Mouse (Mus musculus): ENCODE data around the gene Ammecr1.

Ammecr1 gene

DNA sequence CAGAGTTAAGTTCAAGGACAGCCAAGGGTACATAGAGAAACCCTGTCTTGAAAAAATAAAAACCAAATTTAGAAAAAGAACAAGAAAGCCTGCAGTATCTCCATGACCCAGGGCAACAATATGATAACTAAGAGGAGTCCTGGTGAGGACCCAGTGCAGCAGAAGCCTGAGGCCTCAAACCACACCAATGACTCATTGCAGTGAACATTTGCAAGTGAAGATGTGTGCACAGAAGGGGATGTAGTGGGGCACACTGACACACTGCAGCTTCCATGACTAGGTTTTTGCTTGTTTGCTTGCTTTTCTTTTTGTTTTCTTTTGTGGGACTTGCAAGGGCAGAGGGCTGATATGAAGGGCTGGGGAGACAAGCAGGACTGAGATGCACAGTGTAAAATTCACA is 52.3 kb downstream of the Ammecr1 start:
- no peak for DNase-seq

DNA sequence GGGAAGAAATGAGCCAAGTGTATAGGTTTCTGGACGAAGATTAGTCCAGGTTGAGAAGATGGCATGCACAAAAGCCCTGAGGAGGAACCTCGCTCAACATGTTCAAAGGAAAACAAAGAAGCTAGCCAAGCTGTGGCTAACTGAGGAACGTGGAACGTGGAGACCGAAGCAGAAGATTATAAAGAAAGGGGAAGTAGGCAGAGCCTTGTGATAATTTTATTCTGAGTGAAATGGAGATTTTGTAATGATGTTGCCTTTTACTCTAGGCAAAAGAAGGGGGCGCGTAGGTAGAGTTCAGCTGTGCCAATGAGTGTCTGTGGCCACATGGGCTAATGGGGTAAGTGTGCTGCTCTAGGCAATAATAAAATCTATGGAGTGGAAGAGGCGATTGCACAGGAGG is 62.7 kb downstream of the Ammecr1 start:
- no peak for DNase-seq

DNA sequence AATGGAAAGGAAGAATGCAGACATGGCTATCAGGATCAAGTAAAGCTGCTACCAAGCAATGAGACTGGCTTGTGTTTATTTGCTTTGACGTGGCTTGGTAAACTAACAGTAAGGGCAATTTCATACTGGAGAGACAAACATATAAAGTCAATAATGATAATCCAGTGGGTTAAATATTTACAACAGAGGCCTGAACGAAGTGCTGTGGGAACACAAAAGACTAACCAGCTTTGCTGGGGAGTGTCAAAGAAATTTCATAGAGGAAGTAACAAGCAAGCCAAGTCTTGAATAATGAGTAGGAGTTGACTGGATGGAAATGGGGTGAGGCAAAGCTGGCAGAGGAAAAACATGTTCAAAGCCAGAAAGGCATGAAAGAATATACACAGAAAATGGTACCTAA is 63.9 kb downstream of the Ammecr1 start:
- no peak for DNase-seq

DNA sequence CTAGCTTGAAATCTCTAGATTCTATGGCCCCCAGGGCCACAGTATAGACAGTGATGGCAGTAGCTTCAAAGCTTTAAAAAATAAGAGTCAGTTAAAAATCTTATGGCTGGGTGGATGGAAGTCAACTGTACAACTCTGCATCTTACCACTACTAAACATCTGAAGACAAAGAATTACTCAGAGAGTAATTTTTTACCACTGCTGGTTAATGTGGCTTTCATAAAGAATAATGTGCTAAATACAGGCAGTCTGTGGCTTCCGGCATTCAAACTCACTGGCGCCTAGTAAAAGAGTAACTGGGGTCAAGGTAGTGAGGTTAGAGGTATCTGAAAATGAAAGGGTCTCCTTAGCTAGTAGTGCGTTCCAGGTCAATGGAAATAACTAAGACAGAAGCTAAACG is 64.6 kb downstream of the Ammecr1 start:
- DNase-seq, result no peak

DNA sequence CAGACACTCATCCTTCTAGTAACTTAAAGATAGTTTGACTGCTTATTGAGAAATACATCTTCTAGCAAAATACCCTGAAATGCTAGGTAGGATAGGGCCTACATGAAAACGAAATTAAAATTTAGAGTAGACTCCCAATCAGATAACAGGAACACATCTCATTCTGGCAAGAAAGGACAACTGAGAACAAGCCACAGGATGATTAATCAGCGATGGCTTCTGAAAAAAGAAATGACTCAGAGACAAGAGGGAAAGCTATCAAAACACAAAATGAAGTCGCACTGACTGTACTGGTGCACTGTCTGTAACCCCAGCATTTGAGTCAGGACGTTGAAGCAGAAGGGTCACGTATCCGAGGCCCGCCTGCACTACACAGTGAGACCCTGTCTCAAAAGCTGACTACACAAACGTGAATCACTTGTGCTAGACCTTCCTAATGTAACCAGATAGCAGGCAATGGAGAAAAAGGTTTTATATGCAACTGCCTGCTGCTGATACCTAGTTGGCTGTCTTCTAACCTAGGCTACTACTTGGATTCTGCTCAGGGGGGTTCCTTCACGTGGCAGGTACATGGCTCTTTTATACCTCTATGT is 68.1 kb downstream of the Ammecr1 start:
- DNase-seq, result no peak

DNA sequence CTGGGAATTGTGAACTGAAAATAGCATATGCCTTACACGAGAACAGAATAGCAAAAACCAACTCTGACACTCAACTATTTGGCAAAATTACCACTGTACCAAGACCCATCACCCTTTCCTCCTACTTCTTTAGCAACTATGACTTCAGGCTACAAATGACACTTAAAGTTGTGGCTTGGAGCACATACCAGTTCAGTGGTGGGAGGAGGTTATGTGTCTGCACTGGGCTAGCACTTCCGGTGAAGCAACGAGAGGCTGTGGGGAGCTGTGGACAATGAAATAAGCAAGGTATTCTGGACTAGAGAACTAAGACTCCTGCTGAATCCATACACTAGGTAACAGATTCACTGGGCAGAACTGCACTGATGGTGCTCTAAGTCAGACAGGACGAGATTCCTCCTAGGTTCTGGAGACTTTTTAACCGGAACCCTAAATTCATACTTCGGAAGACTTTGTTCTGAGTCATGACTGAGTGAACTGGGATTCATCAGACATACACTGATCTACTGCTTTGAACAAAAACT is 69.0 kb downstream of the Ammecr1 start:
- no peak for DNase-seq

DNA sequence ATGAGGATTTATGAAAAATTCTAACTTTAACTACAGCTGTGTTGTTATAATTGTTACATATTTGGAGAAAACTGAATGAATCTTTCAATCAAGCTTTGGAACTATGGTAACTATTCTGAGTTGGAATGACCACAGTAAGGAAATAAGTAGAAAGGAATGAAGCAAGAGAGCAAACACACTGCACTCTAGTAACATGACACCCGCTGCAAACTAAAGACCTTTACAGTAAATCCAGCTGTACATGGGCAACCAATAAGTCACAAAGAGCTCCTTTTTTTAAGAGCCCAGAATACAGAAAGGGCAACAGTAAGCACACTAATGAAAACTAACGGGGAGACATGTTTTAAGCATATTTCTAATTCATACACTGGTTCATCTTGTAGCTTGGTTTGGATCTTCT is 71.2 kb downstream of the Ammecr1 start:
- no peak for DNase-seq

DNA sequence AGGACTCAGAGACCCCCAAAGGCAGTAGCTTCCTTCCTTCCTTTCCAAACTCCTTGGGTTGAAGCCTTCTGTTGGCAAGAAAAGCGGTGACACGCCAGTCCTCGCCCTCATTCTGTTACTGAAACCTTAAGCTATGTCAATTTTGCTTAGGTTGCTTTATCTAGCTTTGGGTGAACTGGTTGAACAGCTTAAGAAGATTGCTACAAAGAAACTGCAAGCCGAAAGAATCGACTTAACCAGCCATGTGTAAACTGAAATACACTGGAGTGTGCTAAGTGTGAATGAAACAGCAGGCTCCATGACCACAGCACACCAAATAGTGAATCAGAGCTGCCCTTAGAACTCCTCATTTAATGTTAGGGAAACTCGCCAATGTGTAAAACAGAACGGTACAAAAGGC is 80.6 kb downstream of the Ammecr1 start:
- no peak for DNase-seq

DNA sequence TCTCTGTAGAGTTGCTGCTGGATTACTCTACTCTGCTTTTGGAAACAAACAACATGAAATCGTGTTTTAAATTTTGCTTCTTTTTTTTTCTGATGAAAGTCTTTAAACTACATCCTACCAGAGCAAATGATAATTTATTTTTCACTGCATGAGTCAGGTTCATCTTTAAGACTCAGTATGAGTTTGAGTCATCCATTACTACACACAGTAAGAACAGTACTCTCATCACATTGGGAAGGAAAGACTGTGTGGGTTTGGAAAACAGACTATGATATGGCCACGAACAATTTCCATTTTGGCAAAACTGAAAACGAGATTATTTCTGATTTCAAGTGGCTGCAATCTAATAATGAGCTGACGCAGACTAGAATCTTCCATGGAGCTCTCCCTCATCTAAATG is 82.9 kb downstream of the Ammecr1 start:
- DNase-seq, result no peak

DNA sequence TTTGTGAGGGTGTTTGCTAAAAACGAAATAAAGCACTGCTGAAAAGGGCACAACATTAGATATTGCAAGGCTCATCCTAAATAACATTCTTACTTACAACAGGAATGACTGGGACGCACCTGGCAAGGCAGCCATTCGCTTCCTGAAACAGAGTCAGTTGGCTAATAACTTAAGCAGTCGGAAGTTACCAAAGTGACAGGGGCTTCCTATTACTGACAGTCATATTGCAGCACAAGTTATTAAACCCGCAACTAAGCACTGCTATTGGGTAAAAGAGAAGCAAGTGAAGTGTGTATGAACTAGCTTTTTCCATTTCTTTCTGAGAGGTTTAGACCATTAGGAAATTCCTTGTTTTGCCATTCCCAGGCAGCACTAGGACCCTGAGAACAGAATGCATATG is 84.3 kb downstream of the Ammecr1 start:
- no peak for DNase-seq

DNA sequence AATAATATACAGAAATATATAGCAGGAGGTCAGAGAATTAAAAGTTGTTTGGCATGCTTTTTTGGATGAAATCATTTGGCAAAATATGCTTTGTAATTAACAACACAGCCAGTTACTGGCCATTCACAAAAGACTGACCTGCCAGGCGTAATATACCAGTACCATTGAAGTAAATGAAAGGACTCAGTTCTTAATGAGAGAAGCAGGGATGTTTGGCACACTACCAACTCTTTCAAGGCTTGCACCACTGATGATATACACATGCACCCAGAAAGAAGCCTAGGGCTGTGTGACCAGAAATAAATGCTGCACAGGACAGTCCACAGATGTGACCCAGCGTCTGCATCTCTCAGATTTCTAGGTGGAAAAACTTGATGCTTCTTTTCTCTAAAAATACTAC is 96.7 kb downstream of the Ammecr1 start:
- no peak for DNase-seq

DNA sequence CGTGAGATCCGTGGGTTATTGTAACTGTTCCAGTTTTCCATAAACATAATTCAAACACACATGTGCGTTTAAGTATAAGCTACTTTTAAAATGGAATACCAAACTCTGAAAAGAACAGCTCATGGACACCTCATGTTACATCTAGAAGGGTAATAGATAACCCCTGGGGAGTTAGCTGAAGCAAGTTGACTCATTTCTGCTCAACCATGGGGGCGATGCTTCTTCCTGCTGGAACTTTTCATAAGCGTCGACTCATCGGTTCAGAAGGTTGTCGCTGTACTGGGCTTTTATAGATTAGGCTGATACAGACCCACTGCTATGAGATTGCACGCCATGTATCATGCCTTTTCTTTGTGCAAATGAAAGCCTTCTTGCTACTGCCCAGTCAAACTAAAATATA is 118.5 kb downstream of the Ammecr1 start:
- no peak for DNase-seq

DNA sequence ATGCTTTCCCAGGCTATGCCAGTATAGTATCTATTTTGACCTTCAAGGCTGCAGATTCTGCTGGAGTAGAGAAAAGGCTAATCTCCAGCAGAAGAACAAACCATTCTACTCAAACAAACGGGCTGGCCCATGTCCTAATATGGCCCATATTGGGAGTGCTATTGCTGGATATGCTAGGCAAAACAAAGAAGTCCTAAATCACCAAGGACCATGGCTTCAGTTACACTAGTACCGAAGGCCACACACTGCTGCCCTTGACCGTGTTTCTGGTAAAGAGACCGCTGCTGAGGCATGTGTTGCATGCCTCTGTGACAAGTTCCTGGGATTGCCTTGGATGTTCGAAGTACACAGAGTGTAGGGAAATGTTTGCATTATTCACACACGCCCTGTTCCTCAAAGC is 120.3 kb downstream of the Ammecr1 start:
- DNase-seq, result no peak

DNA sequence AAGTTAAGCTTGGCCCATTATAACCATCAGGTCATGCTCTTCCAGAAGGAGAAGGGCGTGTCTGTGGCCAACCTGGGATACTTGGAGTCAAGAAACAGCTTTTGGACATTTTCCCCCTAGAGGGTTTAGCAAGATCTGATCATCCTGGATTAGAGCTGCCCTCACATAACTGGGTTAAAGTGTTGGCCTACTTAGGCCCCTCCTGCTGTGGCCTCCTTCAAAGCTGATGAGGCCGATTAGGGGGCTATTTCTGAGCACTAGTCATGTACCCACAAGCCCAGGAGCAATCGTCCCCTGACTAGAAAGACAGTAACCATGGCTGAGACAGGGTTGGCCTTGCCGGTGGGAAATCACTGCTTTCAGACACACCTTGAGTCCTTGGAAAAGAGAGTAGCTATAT is 124.6 kb downstream of the Ammecr1 start:
- no peak for DNase-seq

DNA sequence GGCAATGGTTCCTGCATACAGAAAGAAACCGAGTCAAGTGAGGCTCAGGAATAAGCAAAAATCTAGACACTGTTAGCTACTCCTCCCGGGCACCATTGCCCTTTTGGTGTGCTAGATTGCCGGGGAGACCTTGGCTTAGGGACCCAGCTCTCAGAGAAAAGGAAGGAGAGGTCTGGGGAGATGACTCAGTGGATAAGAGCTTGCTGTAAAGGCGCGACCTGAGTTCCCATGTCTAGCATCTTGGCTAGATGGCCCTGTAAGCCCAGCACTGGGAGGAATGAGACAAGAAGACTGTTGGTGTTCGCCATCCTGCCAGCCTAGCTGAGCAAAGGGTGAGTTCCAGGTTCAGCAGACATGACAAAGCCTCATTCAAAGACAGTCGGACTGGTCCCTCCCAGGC is 127.1 kb downstream of the Ammecr1 start:
- DNase-seq, result no peak

DNA sequence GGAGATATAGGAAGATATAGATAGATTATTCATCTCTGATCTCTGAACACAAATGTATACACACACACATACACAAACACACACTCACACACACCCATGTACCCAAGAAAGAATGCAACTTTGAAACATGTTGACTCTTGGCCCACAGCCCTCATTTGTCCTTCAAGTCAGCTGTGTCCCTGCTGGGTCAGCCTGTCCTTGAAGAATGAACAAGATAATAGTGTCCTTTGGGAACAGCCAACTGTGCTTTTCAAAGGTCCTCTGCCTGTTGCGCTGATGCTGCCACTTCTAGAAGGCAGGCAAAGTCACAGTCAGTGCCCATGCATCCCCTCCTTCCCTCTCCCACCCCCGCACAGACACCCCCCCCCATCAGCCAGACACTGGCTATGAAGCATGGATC is 127.7 kb downstream of the Ammecr1 start:
- DNase-seq, result no peak

DNA sequence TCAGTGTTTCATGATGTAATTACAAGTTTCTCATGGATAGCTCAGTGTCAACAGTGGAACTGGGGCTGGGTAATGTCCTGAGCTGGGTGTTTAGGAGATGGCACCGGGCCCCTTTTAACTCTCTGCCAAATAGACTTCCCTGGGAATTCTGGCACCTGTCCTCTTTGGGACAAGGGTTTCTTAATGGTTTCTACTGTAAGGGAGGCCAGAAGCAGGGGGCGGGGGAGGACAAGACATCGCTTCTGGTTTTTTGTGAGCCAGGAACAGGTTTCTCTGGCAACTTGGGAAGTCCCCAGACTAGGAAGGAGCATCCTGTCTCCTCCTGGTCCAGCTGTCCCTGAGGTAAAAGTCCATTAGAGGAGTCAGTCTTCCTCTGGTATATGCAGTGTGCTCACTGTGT is 129.2 kb downstream of the Ammecr1 start:
- no peak for DNase-seq

DNA sequence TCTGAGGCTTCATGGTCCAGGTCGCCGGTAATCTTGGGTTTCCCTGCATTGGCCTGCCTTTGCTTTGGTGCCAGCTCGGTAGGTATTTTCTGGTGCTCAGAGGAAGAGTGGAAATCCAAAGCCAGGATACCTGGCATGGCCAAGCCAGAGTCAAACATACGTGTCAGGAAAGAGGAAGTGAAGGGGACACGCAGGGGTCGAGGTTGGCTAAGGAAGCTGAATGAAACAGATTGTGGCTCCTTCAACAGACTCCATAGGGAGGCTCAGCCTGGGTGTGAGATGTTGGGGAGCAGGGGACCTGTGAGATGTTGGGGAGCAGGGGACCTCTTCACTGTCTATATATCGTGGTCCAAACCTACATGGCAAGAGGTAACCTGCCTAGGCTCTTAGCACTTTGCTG is 130.1 kb downstream of the Ammecr1 start:
- DNase-seq, result no peak

DNA sequence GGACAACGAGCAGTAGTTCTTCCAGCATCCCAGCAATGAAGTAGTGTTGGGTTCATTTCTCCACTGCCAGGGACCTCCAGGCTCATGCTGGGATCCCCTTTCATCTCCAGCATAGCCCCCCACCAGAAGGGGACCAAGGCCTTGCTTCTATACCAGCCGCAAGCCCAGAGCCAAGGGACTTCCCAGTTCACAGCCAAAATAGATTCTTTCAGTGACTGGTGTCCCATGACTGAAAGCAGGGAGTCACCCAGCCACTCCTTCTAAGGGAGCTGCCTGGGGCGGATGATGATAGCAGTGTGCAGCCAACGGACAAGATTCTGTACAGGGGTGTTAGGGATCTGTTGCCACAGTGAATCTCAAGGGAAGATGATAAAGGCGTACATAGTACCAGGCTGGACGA is 131.7 kb downstream of the Ammecr1 start:
- no peak for DNase-seq

DNA sequence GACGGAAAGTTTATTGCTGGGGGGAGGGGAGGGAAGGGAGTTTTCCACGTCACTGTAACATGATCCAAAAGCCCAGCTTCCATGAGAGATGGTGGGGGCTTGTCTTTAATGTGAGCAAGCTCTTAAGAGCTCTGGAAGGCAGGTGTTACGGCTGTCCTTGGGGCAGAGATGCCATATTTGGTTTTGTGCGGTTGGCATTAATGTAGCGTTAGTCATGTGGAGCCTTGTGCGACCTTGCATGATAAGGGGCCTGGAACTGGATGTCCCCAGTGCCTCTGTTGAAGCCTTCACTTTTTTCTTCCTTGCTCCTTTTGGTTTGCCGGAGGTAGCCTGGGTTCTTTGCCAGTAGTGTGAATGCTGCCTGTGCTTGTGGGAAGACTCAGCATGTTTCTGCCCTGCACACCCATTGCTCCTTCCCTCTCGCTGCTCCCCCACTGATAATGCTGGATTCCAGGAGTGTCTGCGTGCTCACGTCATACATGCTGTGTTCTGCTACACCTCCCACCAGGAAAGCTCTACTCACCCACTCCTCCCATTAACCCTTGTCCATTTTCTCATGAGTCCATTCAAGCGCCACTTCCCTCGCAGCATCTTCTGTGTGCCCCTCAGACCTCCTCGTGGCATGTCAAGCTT is 133.2 kb downstream of the Ammecr1 start:
- no peak for DNase-seq

DNA sequence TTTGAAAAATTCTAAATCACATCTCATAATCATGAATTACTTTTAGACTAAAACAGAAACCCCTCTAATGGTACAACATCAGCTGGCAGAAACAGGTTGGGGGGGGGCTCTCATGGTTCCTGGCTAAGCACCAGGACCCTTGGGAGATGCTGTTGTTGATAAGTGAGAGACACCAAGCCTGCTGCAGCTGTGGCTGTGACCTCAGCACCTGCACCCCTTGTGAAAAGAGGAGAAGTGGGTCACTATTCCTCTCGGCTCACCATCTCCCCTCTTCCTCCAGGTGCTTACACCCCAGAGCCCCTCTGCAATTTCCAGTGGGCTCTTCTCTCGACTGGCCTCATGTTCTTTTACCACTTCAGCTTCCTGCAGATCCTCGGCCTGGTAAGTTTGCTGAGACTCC is 134.3 kb downstream of the Ammecr1 start:
- no peak for DNase-seq

DNA sequence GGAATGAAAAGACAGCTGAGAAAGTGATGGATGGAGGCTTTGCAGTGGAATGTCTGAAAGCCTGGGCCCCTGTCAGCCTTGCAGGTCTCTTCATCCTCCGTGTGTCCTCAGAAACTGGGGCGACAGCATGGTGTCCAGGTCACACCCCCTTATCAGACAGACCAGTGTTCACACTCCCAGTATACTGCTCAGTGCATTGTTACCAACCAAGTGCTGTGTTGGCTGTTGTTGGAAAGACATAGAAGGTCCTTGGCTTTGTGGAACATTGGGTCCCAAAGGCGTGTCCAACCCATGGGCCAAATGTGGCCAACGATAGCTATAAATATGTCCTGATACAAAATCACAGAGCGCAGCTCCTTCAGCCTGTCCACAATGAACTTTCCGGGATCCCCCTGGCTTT is 136.0 kb downstream of the Ammecr1 start:
- no peak for DNase-seq

DNA sequence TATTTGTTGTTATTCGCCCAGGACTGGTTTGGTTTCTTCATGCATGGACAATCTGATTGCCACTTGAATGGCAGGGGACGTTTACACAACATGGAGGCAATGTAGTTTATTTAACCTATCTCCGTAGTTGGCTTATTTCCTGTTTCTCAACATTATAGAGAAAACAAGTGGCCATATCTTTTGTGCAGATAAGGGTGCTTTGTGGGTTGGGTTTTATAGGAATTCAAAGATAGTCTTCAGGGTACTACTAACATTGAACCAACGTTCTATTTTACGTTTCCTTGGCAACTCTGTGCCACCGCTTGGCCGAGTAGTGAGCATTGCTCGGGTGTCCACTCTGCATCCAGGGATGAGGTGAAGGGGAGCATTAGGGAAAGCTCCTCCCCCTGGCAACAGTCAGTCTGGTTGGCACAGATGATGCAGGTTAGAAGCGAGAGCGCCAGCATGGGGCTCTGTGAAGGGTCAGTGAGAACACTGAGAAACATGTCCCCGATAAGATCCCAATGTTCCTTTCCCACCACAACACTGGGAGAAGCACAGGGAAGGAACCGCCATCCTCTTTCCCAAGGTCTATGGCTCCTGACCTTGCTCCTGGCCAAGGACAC is 136.6 kb downstream of the Ammecr1 start:
- DNase-seq, result no peak

DNA sequence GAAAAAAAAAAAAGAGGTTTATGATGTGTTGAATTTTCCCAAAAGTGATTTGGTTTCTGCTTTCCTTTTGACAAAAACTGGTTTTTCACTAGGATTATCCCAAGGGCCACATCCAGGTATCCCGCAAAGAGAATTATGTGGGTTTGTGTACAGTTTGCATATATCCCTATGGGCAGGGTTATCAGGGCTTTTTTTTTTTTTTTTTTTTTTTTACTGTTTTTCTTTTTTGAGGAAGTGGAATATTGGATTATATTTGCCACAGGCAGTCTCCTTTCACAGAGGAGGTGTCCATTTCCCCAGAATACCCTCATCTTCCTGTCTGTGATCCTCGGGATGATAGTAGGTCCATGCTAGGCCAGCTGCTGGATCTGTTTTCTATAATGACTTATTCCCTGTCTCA is 137.3 kb downstream of the Ammecr1 start:
- no peak for DNase-seq

All from lung, postnatal 14 days (tissue).